Comparison of ENCODE assay signal across 10 mouse cellular contexts in the genomic region with DNA sequence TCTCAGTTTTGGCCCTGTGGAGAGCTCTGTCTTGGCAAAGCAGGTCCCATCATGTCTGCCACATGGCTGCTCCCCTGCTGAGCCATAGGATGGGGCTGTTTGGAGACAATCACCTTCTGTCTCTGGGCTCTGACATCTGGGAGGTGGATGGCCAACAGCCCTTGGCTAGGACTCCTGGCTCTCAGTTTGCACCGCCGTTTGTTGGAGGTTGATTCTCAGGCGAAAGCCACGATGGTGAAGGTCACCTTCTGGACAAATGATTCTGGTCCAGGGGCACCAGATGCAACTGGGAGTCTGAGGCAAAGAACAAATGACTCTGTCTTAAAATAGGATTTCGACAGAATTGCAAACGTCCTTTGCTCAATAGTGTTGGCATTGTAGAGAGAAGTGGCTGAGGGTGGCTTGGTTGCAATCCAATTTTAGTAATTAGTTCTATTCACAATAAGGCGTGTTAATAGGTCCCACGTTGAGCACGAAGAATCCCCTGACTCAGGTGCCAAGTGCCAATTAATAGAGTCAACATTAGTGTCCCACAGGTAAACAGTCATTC. TPM values are rescaled to one million over a fixed set of nuclear protein-coding genes. Genes with fewer than 3 reads are reported as not detected.
DNase-seq lines count a peak whose midpoint lies in the region; ATAC-seq and TF ChIP-seq lines count a peak whose summit lies in the region.
"Had no signal": no experiment of that assay in that cellular context is flagged by ENCODE, and none has a peak within 500 bp of the region (broad histone marks: within the 10 kb centered on the region; RNA-seq: fewer than 3 reads in every experiment).

No protein-coding gene starts in this region.

- no peaks in the 10 kb centered on the region for H3K9me3 ChIP-seq in heart, embryonic 13.5 days

- peaks cover 19% of the 10 kb centered on the region for H3K4me1 ChIP-seq in heart, embryonic 13.5 days

- no peak overlapping the region for H3K4me3 ChIP-seq in heart, embryonic 13.5 days
- H3K4me3 ChIP-seq in layer of hippocampus, adult 2 months = peak overlapping the region; percentile 8; the same call in 1 of the 2 replicates

- no peak overlapping the region for H3K9ac ChIP-seq in heart, embryonic 13.5 days

- H3K36me3 ChIP-seq in heart, embryonic 13.5 days = no peaks in the 10 kb centered on the region

- H3K4me2 ChIP-seq in heart, embryonic 13.5 days = peak overlapping the region; percentile 42

- peaks cover 18% of the 10 kb centered on the region for H3K27me3 ChIP-seq in heart, embryonic 13.5 days (replicated peaks)

- 66% methylated on average over 9 of the region's 9 CpGs for WGBS in heart, embryonic 13.5 days

- H3K27ac ChIP-seq in heart, embryonic 13.5 days (replicated peaks) = no peak overlapping the region
- no peak overlapping the region for H3K27ac ChIP-seq in layer of hippocampus, adult 2 months
- H3K27ac ChIP-seq: macrophage had no signal

- ATAC-seq in heart, embryonic 13.5 days (ENCODE audit: extremely low read depth, insufficient number of reproducible peaks, low FRiP score, low TSS enrichment) = no peak

- no peak for DNase-seq in heart, postnatal 14 days
- peak; percentile 26 for DNase-seq in 416B (ENCODE audit: low read depth)
- peak; percentile 20 for DNase-seq in cerebellum, adult 9-11 months
- DNase-seq in layer of hippocampus, adult 2 months (ENCODE audit: low spot score in 2 of 2) = peak; percentile 27 to 29
- no peak for DNase-seq in kidney, postnatal 4 days
- DNase-seq in testis, postnatal 14 days (ENCODE audit: low spot score) = no peak
- no peak for DNase-seq in testis, postnatal 10 days (ENCODE audit: low spot score)
- DNase-seq: gastrocnemius, postnatal 36 days had no signal

- intact Hi-C loops in heart, postnatal 14 days (cut with DNase I) = no loop called here

- peak; percentile 34 for TF ChIP-seq CTCF in layer of hippocampus, adult 2 months (conservative IDR thresholded peaks at IDR 0.05)

RNA-seq across cellular contexts. Expression of a gene that starts 30.7 kb away (rescaled TPM):
- polyA plus RNA-seq in heart, embryonic 13.5 days (2015; fragmentation: Nextera tagmentation; extraction: Ambion mirVana) = 1.3 and 1.6 TPM in 2 replicates
- total RNA-seq in heart, postnatal 14 days (2021) = 10 to 100 TPM; 11.2 to 19.1 TPM
- 1 to 10 TPM; 6.0 to 6.7 TPM for total RNA-seq in layer of hippocampus, adult 2 months (2021)

Comparison
In these comparisons a context has a peak if more than half of its experiments do, and no peak if none do; other contexts are left out.
1. DNase-seq: peak in 416B (single experiment), cerebellum, adult 9-11 months (single experiment) and layer of hippocampus, adult 2 months (2 of 2); none in heart, postnatal 14 days (0 of 2), kidney, postnatal 4 days (0 of 2), testis, postnatal 14 days (single experiment) and testis, postnatal 10 days (single experiment).